Mouse (Mus musculus) kidney, postnatal 36 days (tissue): Measurements from ENCODE around the gene Tars.
A peak's percentile ranks its signal among the peaks of the same experiment; 100 is the strongest.

ENCODE experiments used
- DNase-seq, 2 experiments: peaks; one replicate each; pipeline ENCODE4 v3.0.0; 2021 to 2022; ENCODE audit warnings: mixed read lengths in 2 of 2

The Tars gene

GRCm38 (mm10) chr15:11361824-11362223, 37.6 kb downstream of the Tars start:
- DNase-seq: no peak

GRCm38 (mm10) chr15:11360888-11361287, 38.6 kb downstream of the Tars start:
- no peak for DNase-seq

GRCm38 (mm10) chr15:11357501-11357900, 42.0 kb downstream of the Tars start:
- DNase-seq: peak in 1 of 2 experiments; percentile 29

GRCm38 (mm10) chr15:11355865-11356264, 43.6 kb downstream of the Tars start:
- DNase-seq: no peak

GRCm38 (mm10) chr15:11339467-11340180, 59.8 kb downstream of the Tars start:
- DNase-seq: no peak
